Mouse (Mus musculus) kidney, adult 2 months (tissue): ENCODE results near the gene Tnfrsf1a.

ENCODE experiments used
- CTCF ChIP-seq: fragments of 200-500 bp; conservative IDR thresholded peaks from 2 replicates; pipeline ENCODE4 v1.5.1; 2011; ENCODE audit warnings: low read depth, mild to moderate bottlenecking, control low read depth, low read length, moderate library complexity, mixed read lengths; ENCODE audit not compliant: insufficient read depth, insufficient read length
- POLR2A ChIP-seq: fragments of 200-500 bp; IDR thresholded peaks from one replicate; pipeline ENCODE4 v1.6.1; 2011; ENCODE audit warnings: low read depth, low read length, control low read depth

- TF ChIP-seq CTCF: no peak
- TF ChIP-seq POLR2A: no peak
These were observed 11.7 kb downstream of the Tnfrsf1a start for GRCm38 (mm10) chr6:125360846-125361245.
